Mouse (Mus musculus): ENCODE data around the gene Gmeb2. TPM values are rescaled to one million over a fixed set of nuclear protein-coding genes. Genes with fewer than 3 reads are reported as not detected.

Gmeb2 gene
- polyA plus RNA-seq (2012; rRNA removed): 22.2 and 26.3 TPM in 2 replicates

- peak within 1 kb of the TSS; percentile 83 for H3K4me3 ChIP-seq (replicated peaks; ENCODE audit: extremely low read depth, low read depth, low read length)
- peaks cover 10% of the 10 kb centered on the region for H3K4me1 ChIP-seq (ENCODE audit: control insufficient read depth, insufficient read depth, low read length)
- peak; percentile 35; the same call in 1 of the 2 replicates for TF ChIP-seq CTCF (IDR thresholded peaks at IDR 0.05; ENCODE audit: insufficient read depth, low read length)
- peak; percentile 91; the same call in 1 of the 2 replicates for TF ChIP-seq POLR2A (IDR thresholded peaks at IDR 0.05; ENCODE audit: borderline replicate concordance, extremely low read depth, low read depth, low read length)
- 5% methylated on average over 38 of the region's 38 CpGs for whole genome bisulfite sequencing
- peak; percentile 84 for DNase-seq
Measured at GRCm38 (mm10) chr2:181287958-181288350, at the start of gene Gmeb2. TSS of gene Gmeb2 (minus strand) at chr2:181288035.

DNA sequence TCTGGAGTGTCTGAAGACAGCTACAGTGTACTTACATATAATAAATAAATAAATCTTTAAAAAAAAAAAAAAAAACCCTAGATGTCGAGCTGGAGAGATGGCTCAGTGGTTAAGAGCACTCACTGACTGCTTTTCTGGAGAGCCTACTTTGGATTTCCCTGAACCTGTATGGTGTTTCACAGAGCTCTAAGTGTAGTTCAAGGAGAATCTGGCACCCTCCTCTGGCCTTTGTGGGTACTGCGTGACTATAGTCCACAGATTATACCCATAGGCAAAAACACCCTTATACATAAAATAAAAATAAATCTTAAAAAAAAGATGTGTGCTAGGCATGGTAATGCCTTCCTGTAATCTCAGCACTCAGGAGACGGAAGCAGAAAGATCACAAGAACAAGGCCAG is 46.2 kb upstream of the Gmeb2 start:
- Histone ChIP-seq H3K4me1 (ENCODE audit: control insufficient read depth, insufficient read depth, low read length) (no peaks in the 10 kb centered on the region), H3K4me3 (replicated peaks; ENCODE audit: extremely low read depth, low read depth, low read length) (no peak overlapping the region)
- WGBS: 54% methylated on average over 3 of the region's 3 CpGs
- peak; percentile 66 for DNase-seq
- TF ChIP-seq POLR2A (IDR thresholded peaks at IDR 0.05; ENCODE audit: borderline replicate concordance, extremely low read depth, low read depth, low read length) (no peak), CTCF (IDR thresholded peaks at IDR 0.05; ENCODE audit: insufficient read depth, low read length) (no peak; the same call in 1 of the 2 replicates)

GRCm38 (mm10) chr2:181332542-181332941 is 44.7 kb upstream of the Gmeb2 start:
- Histone ChIP-seq H3K4me1 (ENCODE audit: control insufficient read depth, insufficient read depth, low read length) (no peaks in the 10 kb centered on the region), H3K4me3 (replicated peaks; ENCODE audit: extremely low read depth, low read depth, low read length) (no peak overlapping the region)
- DNase-seq: no peak
- TF ChIP-seq CTCF (IDR thresholded peaks at IDR 0.05; ENCODE audit: insufficient read depth, low read length) (no peak), POLR2A (IDR thresholded peaks at IDR 0.05; ENCODE audit: borderline replicate concordance, extremely low read depth, low read depth, low read length) (no peak)

DNA sequence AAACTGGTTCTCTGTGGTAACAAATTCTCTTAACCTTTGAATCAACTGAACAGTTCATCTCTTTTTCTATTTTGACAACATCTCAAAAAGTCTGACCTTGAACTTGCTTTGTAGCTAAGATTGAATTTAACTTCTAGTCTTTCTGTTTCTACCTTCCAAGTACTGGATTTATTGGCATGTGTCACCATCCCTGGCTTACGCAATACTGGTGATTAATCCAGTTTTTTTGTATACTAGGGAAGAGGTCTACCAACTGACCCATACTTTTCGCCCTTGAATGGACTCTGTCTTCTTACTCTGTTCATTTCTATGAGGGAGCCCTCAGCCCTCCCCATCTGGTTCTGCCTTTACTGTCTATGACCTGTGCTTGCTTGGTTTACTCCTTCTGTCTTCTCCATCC is 38.3 kb upstream of the Gmeb2 start:
- no peak for DNase-seq
- no peaks in the 10 kb centered on the region for H3K4me1 ChIP-seq (ENCODE audit: control insufficient read depth, insufficient read depth, low read length)
- TF ChIP-seq CTCF (IDR thresholded peaks at IDR 0.05; ENCODE audit: insufficient read depth, low read length) (no peak), POLR2A (IDR thresholded peaks at IDR 0.05; ENCODE audit: borderline replicate concordance, extremely low read depth, low read depth, low read length) (no peak)
- WGBS: 91% methylated on average over 2 of the region's 2 CpGs
- H3K4me3 ChIP-seq (replicated peaks; ENCODE audit: extremely low read depth, low read depth, low read length): no peak overlapping the region

GRCm38 (mm10) chr2:181322136-181322535 is 34.3 kb upstream of the Gmeb2 start:
- DNase-seq: no peak
- 90% methylated on average over 5 of the region's 5 CpGs for WGBS
- H3K4me1 ChIP-seq (ENCODE audit: control insufficient read depth, insufficient read depth, low read length): no peaks in the 10 kb centered on the region; the same call in 1 of the 2 replicates
- no peak overlapping the region for H3K4me3 ChIP-seq (replicated peaks; ENCODE audit: extremely low read depth, low read depth, low read length)
- no peak for TF ChIP-seq CTCF (IDR thresholded peaks at IDR 0.05; ENCODE audit: insufficient read depth, low read length)
- no peak for TF ChIP-seq POLR2A (IDR thresholded peaks at IDR 0.05; ENCODE audit: borderline replicate concordance, extremely low read depth, low read depth, low read length)

DNA sequence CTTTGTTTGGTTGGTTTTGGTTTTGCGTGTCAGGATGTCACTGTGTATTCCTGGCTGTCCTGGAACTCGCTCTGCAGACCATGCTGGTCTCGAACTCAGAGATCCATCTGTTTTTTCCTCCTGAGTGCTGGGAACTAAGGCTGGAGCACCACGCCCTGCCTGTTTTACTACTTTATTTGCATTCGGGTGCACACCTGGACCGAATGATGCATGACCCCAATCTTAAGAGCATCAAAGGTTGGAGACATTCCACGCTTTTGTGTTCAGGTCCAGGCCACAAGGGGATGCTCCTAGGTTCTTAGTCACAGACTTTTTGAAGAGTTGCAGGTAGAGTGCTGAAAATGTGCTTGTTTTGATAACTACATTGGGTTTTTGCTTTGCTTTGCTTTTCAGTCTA is 32.3 kb upstream of the Gmeb2 start:
- Histone ChIP-seq H3K4me1 (ENCODE audit: control insufficient read depth, insufficient read depth, low read length) (no peaks in the 10 kb centered on the region; the same call in 1 of the 2 replicates), H3K4me3 (replicated peaks; ENCODE audit: extremely low read depth, low read depth, low read length) (peak overlapping the region; percentile 86)
- TF ChIP-seq POLR2A (IDR thresholded peaks at IDR 0.05; ENCODE audit: borderline replicate concordance, extremely low read depth, low read depth, low read length): no peak
- no peak for TF ChIP-seq CTCF (IDR thresholded peaks at IDR 0.05; ENCODE audit: insufficient read depth, low read length)
- no peak for DNase-seq
- WGBS: 10% methylated on average over 7 of the region's 7 CpGs

DNA sequence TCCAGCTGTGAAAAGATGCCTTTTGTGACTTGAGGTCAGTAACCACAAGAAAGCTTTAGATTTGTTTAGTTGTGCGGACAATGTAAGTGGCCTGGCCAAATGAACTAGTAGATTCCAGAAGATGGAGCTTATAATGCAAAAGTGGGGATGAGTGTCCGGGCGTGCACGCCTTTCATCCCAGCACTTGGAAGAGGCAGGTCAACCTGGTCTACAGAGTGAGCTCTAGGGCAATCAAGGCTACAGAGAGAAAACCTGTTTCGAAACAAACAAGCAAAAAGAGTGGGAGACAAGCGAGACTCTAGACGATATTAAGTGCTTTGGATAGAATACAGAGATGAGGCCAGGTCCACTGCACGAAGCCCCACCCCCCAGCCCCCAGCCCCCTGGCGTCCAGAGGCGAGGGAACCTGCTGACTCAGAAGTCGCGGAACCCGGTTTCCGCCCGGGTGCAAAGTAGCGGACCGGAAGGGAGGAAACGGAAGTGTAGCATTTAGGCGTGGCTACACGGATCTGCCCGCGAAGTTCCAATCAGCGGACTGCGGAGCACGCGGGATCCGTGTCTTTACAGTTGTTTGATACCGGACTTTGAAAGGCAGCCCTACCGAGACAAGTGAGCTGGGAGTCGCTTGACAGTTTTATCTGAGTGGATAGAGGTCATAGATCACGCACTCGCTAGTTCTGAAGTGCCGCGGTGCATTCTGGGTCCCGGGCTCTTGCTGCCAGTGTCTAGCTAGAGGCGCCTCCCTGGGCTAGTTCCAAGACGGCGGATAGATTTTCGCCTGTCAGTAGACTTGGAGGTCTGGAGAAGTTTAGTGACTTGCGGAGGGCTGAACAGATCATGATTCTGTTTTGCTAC is 31.6 kb upstream of the Gmeb2 start, which contains the start of gene Rtel1:
Gene Rtel1, plus strand, starts transcription at position 492 of the 855 bp plus-strand sequence.
- 5% methylated on average over 40 of the region's 40 CpGs for WGBS
- Histone ChIP-seq H3K4me3 (replicated peaks; ENCODE audit: extremely low read depth, low read depth, low read length) (peak within 1 kb of the TSS; percentile 86), H3K4me1 (ENCODE audit: control insufficient read depth, insufficient read depth, low read length) (no peaks in the 10 kb centered on the region; the same call in 1 of the 2 replicates)
- TF ChIP-seq CTCF (IDR thresholded peaks at IDR 0.05; ENCODE audit: insufficient read depth, low read length) (no peak), POLR2A (IDR thresholded peaks at IDR 0.05; ENCODE audit: borderline replicate concordance, extremely low read depth, low read depth, low read length) (peak; percentile 54; the same call in 1 of the 2 replicates)
- peak; percentile 82 for DNase-seq

DNA sequence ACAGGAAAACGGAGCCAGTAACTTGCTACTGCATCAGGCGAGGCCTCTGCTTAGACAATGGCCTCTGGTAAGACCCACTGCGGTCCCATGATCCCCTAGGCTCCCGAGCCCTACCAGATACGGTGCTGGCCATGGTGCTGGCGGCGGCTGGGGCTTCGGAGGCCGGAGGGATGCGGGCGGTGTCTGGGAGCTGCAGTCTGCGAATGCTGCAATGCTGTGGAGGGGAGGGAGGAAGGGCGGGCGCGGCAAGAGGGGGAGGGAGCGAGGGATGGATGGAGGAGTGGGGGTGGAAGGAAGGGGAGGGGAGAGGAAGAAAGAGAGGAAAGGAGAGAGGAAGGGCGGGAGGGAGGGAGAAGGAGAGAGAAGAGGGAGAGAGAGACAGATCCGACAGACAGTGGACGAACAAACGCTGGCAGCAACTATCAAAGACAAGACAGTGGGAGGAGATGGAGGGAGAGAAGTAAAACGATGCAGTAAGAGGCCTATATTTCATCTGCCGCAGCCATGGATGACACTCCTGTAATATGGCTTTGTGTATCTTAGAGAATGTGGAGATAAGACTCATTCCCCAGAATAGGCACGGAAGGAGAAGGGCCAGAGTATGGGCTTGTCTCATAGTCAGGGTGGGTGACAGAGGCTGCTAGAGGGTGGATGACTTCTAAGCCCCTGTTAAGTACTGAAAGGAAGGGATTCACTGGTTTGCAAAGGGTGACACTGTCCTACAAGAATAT is 26.4 kb upstream of the Gmeb2 start, which contains the start of gene Stmn3:
Gene Stmn3, minus strand, starts transcription at position 421 of the 731 bp plus-strand sequence.
- Histone ChIP-seq H3K4me1 (ENCODE audit: control insufficient read depth, insufficient read depth, low read length) (no peaks in the 10 kb centered on the region; the same call in 1 of the 2 replicates), H3K4me3 (replicated peaks; ENCODE audit: extremely low read depth, low read depth, low read length) (no peak within 1 kb of the TSS)
- DNase-seq: no peak
- no peak for TF ChIP-seq POLR2A (IDR thresholded peaks at IDR 0.05; ENCODE audit: borderline replicate concordance, extremely low read depth, low read depth, low read length)
- WGBS: 7% methylated on average over 21 of the region's 23 CpGs

GRCm38 (mm10) chr2:181313344-181314079 is 25.7 kb upstream of the Gmeb2 start:
- 4% methylated on average over 35 of the region's 35 CpGs for WGBS
- H3K4me3 ChIP-seq (replicated peaks; ENCODE audit: extremely low read depth, low read depth, low read length): no peak overlapping the region
- H3K4me1 ChIP-seq (ENCODE audit: control insufficient read depth, insufficient read depth, low read length): no peaks in the 10 kb centered on the region
- TF ChIP-seq POLR2A (IDR thresholded peaks at IDR 0.05; ENCODE audit: borderline replicate concordance, extremely low read depth, low read depth, low read length) (no peak), CTCF (IDR thresholded peaks at IDR 0.05; ENCODE audit: insufficient read depth, low read length) (no peak)
- no peak for DNase-seq
